Mouse (Mus musculus) spleen, adult 2 months (tissue): ENCODE measurements at regions not wholly inside any gene's neighbourhood (a gene's known extent, or its start where the extent isn't known, plus 50 kb on each side); places are given as distances from the start of the nearest gene placed in this dataset.

Experiments
- DNase-seq, 2 experiments: peaks; one replicate each; pipeline versions ENCODE4 v3.0.0 to v3.0.0-alpha.2; 2012 to 2021; ENCODE audit warnings: low spot score in 2 of 2, low read depth in 1 of 2
- H3K27ac ChIP-seq: fragments of 200-500 bp; 2 replicates; pipeline ENCODE4 v1.5.1; 2012; ENCODE audit warnings: low read length, inconsistent platforms; ENCODE audit not compliant: insufficient read depth
- H3K27me3 ChIP-seq: fragments of 200-500 bp; 2 replicates; pipeline ENCODE4 v1.6.1; 2012; ENCODE audit warnings: mild to moderate bottlenecking, moderate library complexity, low read length, inconsistent platforms; ENCODE audit not compliant: control insufficient read depth, insufficient read depth
- H3K36me3 ChIP-seq: fragments of 200-500 bp; 2 replicates; pipeline ENCODE4 v1.6.1; 2012; ENCODE audit warnings: mild to moderate bottlenecking, low read length, inconsistent platforms; ENCODE audit not compliant: control insufficient read depth, insufficient read depth
- H3K4me1 ChIP-seq: fragments of 200-500 bp; 2 replicates; pipeline ENCODE4 v1.6.1; 2011; ENCODE audit warnings: inconsistent platforms; ENCODE audit not compliant: control insufficient read depth, insufficient read depth, insufficient read length
- H3K4me3 ChIP-seq: fragments of 200-500 bp; 2 replicates; pipeline ENCODE4 v1.5.1; 2011; ENCODE audit warnings: mild to moderate bottlenecking, inconsistent platforms; ENCODE audit not compliant: insufficient read depth, insufficient read length; ENCODE audit errors: extremely low read depth
- CTCF ChIP-seq: fragments of 200-500 bp; IDR thresholded peaks from 2 replicates; pipeline ENCODE4 v1.5.1; 2011; ENCODE audit warnings: mild to moderate bottlenecking, inconsistent platforms; ENCODE audit not compliant: insufficient read depth, insufficient read length, insufficient replicate concordance; ENCODE audit errors: extremely low read depth
- POLR2A ChIP-seq: fragments of 200-500 bp; IDR thresholded peaks from 2 replicates; pipeline ENCODE4 v1.6.1; 2011; ENCODE audit warnings: low read depth, low read length, inconsistent platforms
- WGBS: fragments of 180-500 bp; shearing (Covaris S2); methylation state at CpG from one replicate; pipeline ENCODE4 v1.1.7; 2018; 5-methylcytosine and 5-hydroxymethylcytosine counted together

- Histone ChIP-seq H3K36me3 (no peaks in the 10 kb centered on the region), H3K4me3 (no peak overlapping the region), H3K27me3 (no peaks in the 10 kb centered on the region), H3K4me1 (no peaks in the 10 kb centered on the region), H3K27ac (no peak overlapping the region)
- no peak for DNase-seq
- 82% methylated on average over 14 of the region's 14 CpGs for WGBS
- TF ChIP-seq CTCF, result no peak
- no peak for TF ChIP-seq POLR2A
Measured at GRCm38 (mm10) chr5:120332030-120332429, 99.5 kb upstream of the Lhx5 start.

- DNase-seq, result no peak
- 83% methylated on average over 2 of the region's 2 CpGs for WGBS
- TF ChIP-seq POLR2A (no peak), CTCF (no peak)
- H3K36me3 ChIP-seq, result no peaks in the 10 kb centered on the region
- H3K27me3 ChIP-seq, result no peaks in the 10 kb centered on the region
- no peak overlapping the region for H3K27ac ChIP-seq
- no peak overlapping the region for H3K4me3 ChIP-seq
- no peaks in the 10 kb centered on the region for H3K4me1 ChIP-seq
Measured at GRCm38 (mm10) chr5:120339162-120339561, 92.3 kb upstream of the Lhx5 start.

DNA sequence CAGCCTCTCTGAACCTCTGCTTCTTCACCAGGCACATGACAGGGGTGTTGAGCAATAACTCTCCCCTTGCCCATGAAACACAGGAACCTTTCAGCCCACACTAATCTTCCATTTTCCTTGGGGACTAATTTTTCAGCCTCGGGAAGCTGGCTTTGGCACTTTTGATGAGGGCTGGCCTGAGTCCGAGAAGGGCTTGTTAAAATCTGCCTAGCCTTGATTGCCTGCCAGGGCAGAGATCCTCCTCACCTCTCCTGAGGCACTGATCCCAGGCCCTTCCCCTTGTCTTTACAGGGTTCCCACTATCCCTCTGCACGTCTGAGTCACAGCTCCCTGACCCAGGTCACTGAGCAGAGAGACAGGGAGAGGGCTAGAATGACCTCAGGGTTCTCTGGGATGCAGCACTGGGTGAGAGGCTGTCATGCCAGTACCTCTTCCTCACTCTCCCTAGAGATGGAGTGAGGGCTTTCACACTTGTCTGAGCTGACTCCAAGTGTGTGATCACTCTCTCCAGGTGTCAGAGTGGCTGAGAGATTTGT, 90.7 kb upstream of the Lhx5 start:
- Histone ChIP-seq H3K4me1 (no peaks in the 10 kb centered on the region), H3K4me3 (no peak overlapping the region), H3K27me3 (no peaks in the 10 kb centered on the region), H3K36me3 (no peaks in the 10 kb centered on the region), H3K27ac (no peak overlapping the region)
- 58% methylated on average over 3 of the region's 3 CpGs for WGBS
- no peak for DNase-seq
- TF ChIP-seq POLR2A (no peak), CTCF (no peak)

- no peak for DNase-seq
- no peak for TF ChIP-seq CTCF
- TF ChIP-seq POLR2A, result no peak
- no peaks in the 10 kb centered on the region for H3K36me3 ChIP-seq
Measured at GRCm38 (mm10) chr5:120350461-120350860, 81.0 kb upstream of the Lhx5 start.

DNA sequence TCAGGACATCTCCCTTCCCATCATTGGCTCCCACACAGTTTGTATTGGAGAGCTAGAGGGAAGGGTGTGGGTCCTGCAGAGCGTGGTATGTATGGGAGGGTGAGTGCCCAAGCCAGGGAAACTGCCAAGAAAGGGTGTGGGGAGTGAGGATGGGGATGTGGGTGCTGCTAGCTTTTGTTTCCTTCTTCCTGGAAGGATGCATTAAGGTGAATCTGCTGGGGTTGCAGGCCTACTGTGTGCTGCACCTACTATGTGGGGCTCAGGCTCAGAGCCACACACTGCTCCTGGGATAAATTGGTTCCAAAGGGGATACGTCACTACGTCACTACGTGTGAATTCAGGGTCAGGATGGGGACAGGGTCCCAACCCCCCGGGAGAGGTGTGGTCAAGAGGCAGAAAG, 79.7 kb upstream of the Lhx5 start:
- Histone ChIP-seq H3K27ac (no peak overlapping the region), H3K27me3 (no peaks in the 10 kb centered on the region), H3K36me3 (no peaks in the 10 kb centered on the region), H3K4me1 (no peaks in the 10 kb centered on the region), H3K4me3 (no peak overlapping the region)
- WGBS, result 50% methylated on average over 5 of the region's 5 CpGs
- TF ChIP-seq CTCF (no peak), POLR2A (no peak)
- DNase-seq, result no peak

More at GRCm38 (mm10) chr5:120350461-120350860, 81.0 kb upstream of the Lhx5 start:
- WGBS, result 89% methylated on average over 3 of the region's 3 CpGs
- H3K4me1 ChIP-seq, result no peaks in the 10 kb centered on the region
- H3K4me3 ChIP-seq, result no peak overlapping the region
- H3K27me3 ChIP-seq, result no peaks in the 10 kb centered on the region
- no peak overlapping the region for H3K27ac ChIP-seq

- DNase-seq, result no peak
- Histone ChIP-seq H3K27ac (no peak overlapping the region), H3K4me1 (no peaks in the 10 kb centered on the region), H3K36me3 (no peaks in the 10 kb centered on the region), H3K27me3 (no peaks in the 10 kb centered on the region), H3K4me3 (no peak overlapping the region)
- no peak for TF ChIP-seq POLR2A
- TF ChIP-seq CTCF, result no peak
- 79% methylated on average over 5 of the region's 5 CpGs for WGBS
Measured at GRCm38 (mm10) chr5:120353657-120354056, 77.8 kb upstream of the Lhx5 start.

DNA sequence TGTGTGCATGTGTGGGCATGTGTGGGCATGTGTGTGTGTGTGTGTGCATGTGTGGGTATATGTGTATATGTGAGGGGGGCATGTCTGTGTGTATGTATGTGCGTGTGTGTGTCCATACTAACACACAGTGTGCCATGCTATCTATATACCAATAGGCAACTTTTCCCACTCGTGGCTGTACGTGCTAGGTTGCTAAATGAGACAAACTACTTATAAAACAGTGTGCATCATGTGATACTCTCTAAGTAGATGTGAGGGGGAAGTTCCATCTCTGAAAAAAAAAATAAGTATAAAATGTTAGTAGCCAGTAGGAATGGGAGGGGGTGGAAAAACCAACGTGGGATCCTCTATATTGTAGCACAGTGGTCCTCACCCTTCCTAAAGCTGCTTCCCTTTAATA, 74.5 kb upstream of the Lhx5 start:
- WGBS, result 67% methylated on average over 4 of the region's 4 CpGs
- Histone ChIP-seq H3K4me1 (no peaks in the 10 kb centered on the region), H3K4me3 (no peak overlapping the region)

More for the DNA sequence above, 74.5 kb upstream of the Lhx5 start:
- Histone ChIP-seq H3K36me3 (no peaks in the 10 kb centered on the region), H3K27ac (no peak overlapping the region), H3K27me3 (no peaks in the 10 kb centered on the region)
- TF ChIP-seq CTCF (no peak), POLR2A (no peak)
- no peak for DNase-seq
